Mouse (Mus musculus) ES-E14 (cell line): ENCODE measurements around the gene Nalcn.

Experiments
- HCFC1 ChIP-seq: IDR thresholded peaks from 2 replicates; pipeline ENCODE4 v1.6.1; 2012; ENCODE audit warnings: low read length, inconsistent platforms, borderline replicate concordance; ENCODE audit not compliant: insufficient read depth
- ZNF384 ChIP-seq: IDR thresholded peaks from 2 replicates; pipeline ENCODE4 v1.6.1; 2012; ENCODE audit warnings: low read depth, low read length, inconsistent platforms

GRCm38 (mm10) chr14:123296068-123296467, 330.9 kb downstream of the Nalcn start:
- no peak for TF ChIP-seq ZNF384
- no peak for TF ChIP-seq HCFC1
